Mouse (Mus musculus): ENCODE measurements at regions not wholly inside any gene's neighbourhood (a gene's known extent, or its start where the extent isn't known, plus 50 kb on each side); places are given as distances from the start of the nearest gene placed in this dataset.

- no peak for TF ChIP-seq EP300 (IDR thresholded peaks at IDR 0.05; ENCODE audit: low read depth)
- TF ChIP-seq CTCF (IDR thresholded peaks at IDR 0.05; ENCODE audit: low read depth): no peak
Observed at GRCm38 (mm10) chr7:129102437-129102836, 154.4 kb upstream of the Plpp4 start.

Measured in liver, postnatal 0 days (tissue).